Mouse (Mus musculus) myocyte (in vitro differentiated cells): ENCODE results near the gene Supt20. TPM values are rescaled to one million over a fixed set of nuclear protein-coding genes. Genes with fewer than 3 reads are reported as not detected.
A peak's percentile ranks its signal among the peaks of the same experiment; 100 is the strongest.

ENCODE experiments used
- H3K27me3 ChIP-seq: one replicate; pipeline ENCODE4 v1.6.1; 2011; ENCODE audit not compliant: control insufficient read depth, insufficient read depth, insufficient read length
- H3K36me3 ChIP-seq: one replicate; pipeline ENCODE4 v1.6.1; 2011; ENCODE audit not compliant: control insufficient read depth, insufficient read depth
- H3K4me2 ChIP-seq: one replicate; pipeline ENCODE4 v1.6.1; 2011; ENCODE audit warnings: low read depth, control low read depth
- H3K4me3 ChIP-seq: one replicate; pipeline ENCODE4 v1.5.1; 2011; ENCODE audit warnings: mild to moderate bottlenecking, control low read depth, moderate library complexity
- H3K79me2 ChIP-seq: one replicate; pipeline ENCODE4 v1.6.1; 2011; ENCODE audit not compliant: control insufficient read depth, insufficient read depth
- H3ac ChIP-seq: one replicate; pipeline ENCODE4 v1.6.1; 2011; ENCODE audit not compliant: control insufficient read depth, insufficient read length
- CEBPB ChIP-seq: IDR thresholded peaks from 2 replicates; pipeline ENCODE4 v1.6.1; 2011; ENCODE audit warnings: mild to moderate bottlenecking, moderate library complexity; ENCODE audit not compliant: poor library complexity, insufficient read depth, severe bottlenecking
- E2F4 ChIP-seq: IDR thresholded peaks from one replicate; pipeline ENCODE4 v1.6.1; 2011; ENCODE audit warnings: mild to moderate bottlenecking, control low read depth, moderate library complexity; ENCODE audit not compliant: insufficient read depth
- MAX ChIP-seq: IDR thresholded peaks from one replicate; pipeline ENCODE4 v1.6.1; 2011; ENCODE audit warnings: low read depth, mild to moderate bottlenecking, control low read depth
- MYOD1 ChIP-seq, 3 experiments: IDR thresholded peaks; one replicate each; pipeline ENCODE4 v1.6.1; 2011; ENCODE audit warnings: control low read depth in 2 of 3, low read depth in 2 of 3, mild to moderate bottlenecking in 2 of 3, moderate library complexity in 1 of 3; ENCODE audit not compliant: insufficient read length in 2 of 3, control insufficient read depth in 1 of 3
- MYOG ChIP-seq, 3 experiments: IDR thresholded peaks; one replicate each; pipeline ENCODE4 v1.6.1; 2011; ENCODE audit warnings: control low read depth in 2 of 3, low read depth in 2 of 3, mild to moderate bottlenecking in 2 of 3; ENCODE audit not compliant: insufficient read length in 2 of 3, control insufficient read depth in 1 of 3, insufficient read depth in 1 of 3
- POLR2A ChIP-seq: IDR thresholded peaks from one replicate; pipeline ENCODE4 v1.6.1; 2011; ENCODE audit warnings: low read depth, mild to moderate bottlenecking, control low read depth, moderate library complexity; ENCODE audit not compliant: insufficient read length
- POLR2AphosphoS2 ChIP-seq: IDR thresholded peaks from one replicate; pipeline ENCODE4 v1.6.1; 2011; ENCODE audit warnings: low read depth, control low read depth; ENCODE audit not compliant: insufficient read length
- REST ChIP-seq: IDR thresholded peaks from one replicate; pipeline ENCODE4 v1.6.1; 2011; ENCODE audit warnings: mild to moderate bottlenecking, control low read depth, moderate library complexity; ENCODE audit not compliant: insufficient read depth, insufficient read length
- SRF ChIP-seq: IDR thresholded peaks from one replicate; pipeline ENCODE4 v1.6.1; 2011; ENCODE audit warnings: low read depth; ENCODE audit not compliant: control insufficient read depth, insufficient read length
- TCF12 ChIP-seq: IDR thresholded peaks from one replicate; pipeline ENCODE4 v1.6.1; 2011; ENCODE audit warnings: mild to moderate bottlenecking, control low read depth; ENCODE audit not compliant: poor library complexity, insufficient read depth, severe bottlenecking
- TCF3 ChIP-seq: IDR thresholded peaks from one replicate; pipeline ENCODE4 v1.6.1; 2011; ENCODE audit warnings: low read depth, control low read depth; ENCODE audit not compliant: insufficient read length
- USF1 ChIP-seq: IDR thresholded peaks from one replicate; pipeline ENCODE4 v1.6.1; 2011; ENCODE audit warnings: low read depth, mild to moderate bottlenecking, control low read depth, moderate library complexity
- polyA plus RNA-seq: library from polyadenylated mRNA; unstranded; fragments of >200 nt; fragmentation: generic; extraction: Trizol; gene quantifications from one replicate; pipeline ENCODE4 v1.2.1, GENCODE M21; 2012; ENCODE audit warnings: missing spikeins

The Supt20 gene
- polyA plus RNA-seq, 1 experiment = 13.0 TPM

GRCm38 (mm10) chr3:54741965-54742364 is 49.4 kb downstream of the Supt20 start:
- Histone ChIP-seq H3K4me3 (no peak overlapping the region), H3K79me2 (peaks cover 4% of the 10 kb centered on the region), H3K27me3 (no peaks in the 10 kb centered on the region), H3ac (no peak overlapping the region), H3K4me2 (no peak overlapping the region), H3K36me3 (peaks cover 43% of the 10 kb centered on the region)
- no peak for TF ChIP-seq POLR2A
- TF ChIP-seq E2F4 = no peak
- TF ChIP-seq MAX = no peak
- no peak for TF ChIP-seq TCF12
- no peak for TF ChIP-seq USF1
- TF ChIP-seq SRF = no peak
- TF ChIP-seq REST = no peak
- TF ChIP-seq POLR2AphosphoS2 = no peak
- TF ChIP-seq TCF3 = no peak
- no peak for TF ChIP-seq MYOD1 (IDR thresholded peaks at IDR 0.05; ENCODE audit: control insufficient read depth in 1 of 3, insufficient read length in 2 of 3, low read depth in 2 of 3)

GRCm38 (mm10) chr3:54745799-54746198 is 53.2 kb downstream of the Supt20 start:
- Histone ChIP-seq H3K4me3 (no peak overlapping the region), H3K36me3 (peaks cover 62% of the 10 kb centered on the region), H3ac (no peak overlapping the region), H3K79me2 (no peaks in the 10 kb centered on the region), H3K4me2 (no peak overlapping the region), H3K27me3 (no peaks in the 10 kb centered on the region)
- TF ChIP-seq USF1 (no peak), TCF12 (no peak), MAX (no peak), POLR2AphosphoS2 (no peak), POLR2A (no peak), TCF3 (no peak), E2F4 (no peak), CEBPB (no peak), REST (no peak)

- TF ChIP-seq POLR2A (no peak), TCF12 (no peak), USF1 (no peak), MYOD1 (IDR thresholded peaks at IDR 0.05; ENCODE audit: control insufficient read depth in 1 of 3, insufficient read length in 2 of 3, low read depth in 2 of 3) (no peak), POLR2AphosphoS2 (no peak), TCF3 (no peak), SRF (no peak), REST (no peak)
- Histone ChIP-seq H3K36me3 (peaks cover 6% of the 10 kb centered on the region), H3K79me2 (no peaks in the 10 kb centered on the region), H3K27me3 (no peaks in the 10 kb centered on the region), H3K4me3 (no peak overlapping the region), H3K4me2 (no peak overlapping the region), H3ac (no peak overlapping the region)
Measured at GRCm38 (mm10) chr3:54753411-54753810, 60.8 kb downstream of the Supt20 start.

- Histone ChIP-seq H3K79me2 (no peaks in the 10 kb centered on the region), H3K36me3 (no peaks in the 10 kb centered on the region), H3ac (peak within 1 kb of the TSS; percentile 6), H3K27me3 (no peaks in the 10 kb centered on the region), H3K4me3 (peak within 1 kb of the TSS; percentile 19), H3K4me2 (peak within 1 kb of the TSS; percentile 99)
- peak in 1 of 3 experiments; percentile 1 for TF ChIP-seq MYOD1 (IDR thresholded peaks at IDR 0.05; ENCODE audit: control insufficient read depth in 1 of 3, insufficient read length in 2 of 3, low read depth in 2 of 3)
- TF ChIP-seq POLR2AphosphoS2 = no peak
Measured at GRCm38 (mm10) chr3:54755145-54756041, 62.8 kb downstream of the Supt20 start, which contains the start of gene Smad9. Gene Smad9, plus strand, starts transcription at chr3:54755582.

- peak overlapping the region; percentile 19 for H3K4me3 ChIP-seq
- no peaks in the 10 kb centered on the region for H3K79me2 ChIP-seq
- TF ChIP-seq E2F4 (no peak), POLR2AphosphoS2 (no peak), SRF (no peak), TCF12 (no peak), REST (no peak), MYOD1 (IDR thresholded peaks at IDR 0.05; ENCODE audit: control insufficient read depth in 1 of 3, insufficient read length in 2 of 3, low read depth in 2 of 3) (no peak), TCF3 (no peak), MAX (no peak), MYOG (IDR thresholded peaks at IDR 0.05; ENCODE audit: control insufficient read depth in 1 of 3, insufficient read depth in 1 of 3, insufficient read length in 2 of 3, low read depth in 2 of 3) (no peak), CEBPB (no peak), POLR2A (no peak), USF1 (no peak)
- H3K4me2 ChIP-seq = peak overlapping the region; percentile 99
- no peaks in the 10 kb centered on the region for H3K36me3 ChIP-seq
- peak overlapping the region; percentile 6 for H3ac ChIP-seq
- no peaks in the 10 kb centered on the region for H3K27me3 ChIP-seq
Measured at GRCm38 (mm10) chr3:54756058-54756457, 63.5 kb downstream of the Supt20 start.
